Mouse (Mus musculus): Measurements from ENCODE around the gene Syne1.

- TF ChIP-seq POLR2A (IDR thresholded peaks at IDR 0.05; ENCODE audit: extremely low read depth, insufficient read depth, low read length), result no peak
- peak; percentile 47 for TF ChIP-seq CTCF (IDR thresholded peaks at IDR 0.05; ENCODE audit: low read depth, low read length)
These were observed 389.8 kb downstream of the Syne1 start for GRCm38 (mm10) chr10:5161394-5161872.

All from liver, adult 2 months (tissue).